Mouse (Mus musculus): Measurements from ENCODE around the gene Pgbd1. TPM values are rescaled to one million over a fixed set of nuclear protein-coding genes. Genes with fewer than 3 reads are reported as not detected.
A peak's percentile ranks its signal among the peaks of the same experiment; 100 is the strongest.
"Not testable (repeated sequence)": the region's sequence is repeated elsewhere in the genome, so short reads cannot be mapped to it uniquely, and the experiment has no call there.

Gene Pgbd1
- 1.4 and 1.5 TPM in 2 replicates for polyA plus RNA-seq (2015; fragmentation: Nextera tagmentation; extraction: Ambion mirVana)

DNA sequence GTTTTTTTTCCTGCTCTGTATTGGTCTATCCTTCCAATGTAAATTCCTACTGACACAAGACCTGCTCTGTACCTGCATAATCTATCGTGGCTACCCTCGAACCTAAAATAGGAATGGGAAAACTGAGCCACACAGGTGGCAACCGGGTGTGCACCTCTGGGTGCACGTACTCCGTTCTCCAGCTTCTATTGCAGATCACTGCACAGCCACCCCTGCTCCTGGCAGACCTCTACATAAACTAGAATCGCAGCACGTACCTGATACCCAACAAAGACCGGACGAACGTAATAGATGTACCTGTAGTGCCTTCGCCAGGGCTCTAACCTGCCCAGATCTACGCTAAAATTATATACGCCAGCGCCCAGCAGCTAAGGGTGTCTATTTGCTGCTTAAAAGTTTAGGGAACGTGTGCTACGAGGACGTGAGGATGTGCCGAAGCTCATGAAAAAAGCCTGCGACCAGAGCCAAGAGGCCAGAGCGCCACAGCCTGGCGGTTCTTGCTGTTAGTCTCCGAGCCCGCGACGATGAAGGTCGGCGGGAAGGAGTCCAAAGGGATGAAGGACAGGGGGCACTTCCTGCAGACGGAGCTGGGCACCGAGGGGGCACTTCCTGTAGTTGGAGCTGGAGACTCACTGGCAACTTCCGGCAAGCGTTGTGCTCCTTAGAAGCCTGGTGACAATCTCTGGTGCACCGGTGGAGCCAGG is at the start of gene Pgbd1:
Gene Pgbd1, minus strand, starts transcription at position 556 of the 704 bp plus-strand sequence.
- peak; percentile 77 for DNase-seq (ENCODE audit: low spot score)

- DNase-seq (ENCODE audit: low spot score) = no peak
Measured at GRCm38 (mm10) chr13:21486881-21487280, 46.0 kb upstream of the Pgbd1 start.

DNA sequence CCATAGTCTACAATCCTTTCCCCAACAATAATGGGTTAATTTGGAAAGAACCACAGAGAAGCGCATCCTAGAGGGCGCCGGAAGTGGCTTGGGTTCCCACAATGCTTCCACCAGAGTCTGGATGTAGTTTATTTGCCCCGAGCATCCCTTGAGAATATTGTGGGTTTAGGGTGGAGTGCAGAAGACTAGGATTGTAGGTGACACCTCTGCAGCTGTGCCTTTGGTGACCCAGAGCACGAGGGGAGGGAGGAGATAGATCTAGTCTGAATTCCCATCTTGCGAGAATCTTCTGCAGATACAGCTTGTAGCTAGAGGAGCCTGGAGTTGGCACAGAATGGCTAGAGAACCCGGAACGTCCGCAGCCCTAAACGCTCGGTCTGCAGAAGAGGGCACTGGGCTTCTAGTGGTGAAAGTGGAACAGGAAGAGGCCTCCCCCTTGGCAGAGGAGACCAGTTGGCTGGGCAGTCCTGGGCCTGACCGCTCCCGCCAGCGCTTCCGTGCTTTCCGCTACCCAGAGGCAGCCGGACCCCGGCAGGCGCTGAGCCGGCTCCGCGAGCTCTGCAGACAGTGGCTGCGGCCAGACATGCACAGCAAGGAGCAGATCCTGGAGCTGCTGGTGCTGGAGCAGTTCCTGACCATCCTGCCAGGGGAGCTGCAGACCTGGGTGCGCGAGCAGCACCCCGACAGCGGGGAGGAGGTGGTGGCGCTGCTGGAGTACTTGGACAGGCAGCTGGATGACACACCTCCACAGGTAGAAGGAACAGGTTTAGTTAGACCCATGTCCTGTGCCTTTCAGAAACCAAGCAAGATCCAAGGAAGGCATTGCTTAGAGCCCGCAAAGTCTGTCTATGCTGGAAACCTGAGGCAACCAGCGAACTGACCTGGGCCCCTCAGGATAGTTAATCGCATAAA is 38.2 kb upstream of the Pgbd1 start, which contains the start of the genes Zkscan4 and Gm10065:
Gene Zkscan4, plus strand, starts transcription at position 149 of the 912 bp plus-strand sequence.
Gene Gm10065, minus strand, starts transcription at position 683 of the 912 bp plus-strand sequence.
- DNase-seq (ENCODE audit: low spot score) = peak; percentile 17

GRCm38 (mm10) chr13:21472427-21472826 is 31.6 kb upstream of the Pgbd1 start:
- DNase-seq (ENCODE audit: low spot score) = no peak

- DNase-seq (ENCODE audit: low spot score) = no peak
Measured at GRCm38 (mm10) chr13:21469097-21469496, 28.2 kb upstream of the Pgbd1 start.

DNA sequence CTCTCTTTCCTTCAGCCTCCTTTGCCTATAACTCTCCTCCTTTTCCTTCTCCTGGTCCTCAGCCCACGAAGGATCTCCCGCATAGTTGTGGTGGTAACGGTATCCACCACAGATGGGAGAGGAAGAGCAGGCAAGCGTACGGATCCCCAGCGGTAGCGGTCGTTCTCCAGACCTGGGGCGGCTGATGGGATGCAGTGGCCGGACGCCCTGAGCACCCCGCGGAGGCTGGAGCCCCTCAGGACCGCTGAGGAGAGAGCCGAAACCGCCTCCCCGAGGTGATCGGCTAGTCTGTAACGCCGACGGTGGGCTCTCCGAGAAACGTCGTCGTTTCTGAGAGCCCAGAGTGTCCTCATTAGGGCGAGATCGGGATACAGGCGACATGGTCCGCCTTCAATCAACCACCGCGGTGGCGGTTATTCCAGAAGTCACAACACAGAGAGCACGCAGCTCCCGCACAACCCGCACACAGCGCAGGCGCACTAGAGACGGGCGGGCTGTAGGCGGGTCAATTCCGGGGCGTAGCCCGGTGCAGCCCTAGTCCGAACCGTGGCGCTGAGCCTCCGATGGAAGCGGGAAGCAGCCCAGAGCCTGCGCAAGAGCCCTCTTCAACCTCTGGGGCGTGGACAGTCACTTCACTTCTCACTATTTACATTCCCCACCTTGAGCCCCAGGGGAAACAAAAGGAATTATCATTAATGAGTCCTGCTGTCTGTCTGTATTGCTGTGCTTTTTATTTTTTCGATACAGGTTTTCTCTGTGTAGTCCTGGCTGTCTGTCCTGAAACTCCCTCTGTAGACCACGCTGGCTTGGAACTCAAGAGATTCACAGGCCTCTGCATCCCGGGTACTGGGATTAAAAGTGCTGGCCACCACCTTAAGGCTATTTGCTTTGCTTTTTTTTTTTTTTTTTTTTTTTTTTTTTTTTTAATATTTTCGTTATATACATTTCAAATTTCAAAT is 27.5 kb upstream of the Pgbd1 start, which contains the start of gene Nkapl:
Gene Nkapl, minus strand, starts transcription at position 449 of the 959 bp plus-strand sequence.
- DNase-seq (ENCODE audit: low spot score) = peak; percentile 72

GRCm38 (mm10) chr13:21467336-21467735 is 26.5 kb upstream of the Pgbd1 start:
- DNase-seq (ENCODE audit: low spot score) = no peak

GRCm38 (mm10) chr13:21462516-21462915 is 21.7 kb upstream of the Pgbd1 start:
- not testable (repeated sequence) for DNase-seq (ENCODE audit: low spot score)

DNA sequence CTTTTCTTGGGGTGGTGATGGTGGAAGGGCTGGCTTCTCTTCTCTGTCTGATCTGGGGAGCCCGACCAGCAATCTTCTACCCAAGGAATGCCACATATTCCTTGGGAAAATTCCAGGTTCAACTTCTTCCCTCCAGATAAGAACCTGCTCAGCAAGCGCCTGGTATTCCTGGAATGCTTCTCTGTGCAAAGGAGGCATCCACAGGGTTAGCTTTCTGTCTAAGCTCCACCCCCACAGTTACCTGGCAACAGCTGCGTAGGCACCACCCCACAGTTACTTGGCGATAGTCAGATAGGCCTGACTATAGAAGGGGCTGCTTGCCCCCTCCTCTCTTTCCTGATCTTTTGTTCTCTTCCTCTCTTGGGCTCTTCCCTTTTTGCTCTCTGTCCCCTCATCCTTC is 15.5 kb upstream of the Pgbd1 start:
- no peak for DNase-seq (ENCODE audit: low spot score)

GRCm38 (mm10) chr13:21454133-21454532 is 13.3 kb upstream of the Pgbd1 start:
- DNase-seq (ENCODE audit: low spot score) = no peak

DNA sequence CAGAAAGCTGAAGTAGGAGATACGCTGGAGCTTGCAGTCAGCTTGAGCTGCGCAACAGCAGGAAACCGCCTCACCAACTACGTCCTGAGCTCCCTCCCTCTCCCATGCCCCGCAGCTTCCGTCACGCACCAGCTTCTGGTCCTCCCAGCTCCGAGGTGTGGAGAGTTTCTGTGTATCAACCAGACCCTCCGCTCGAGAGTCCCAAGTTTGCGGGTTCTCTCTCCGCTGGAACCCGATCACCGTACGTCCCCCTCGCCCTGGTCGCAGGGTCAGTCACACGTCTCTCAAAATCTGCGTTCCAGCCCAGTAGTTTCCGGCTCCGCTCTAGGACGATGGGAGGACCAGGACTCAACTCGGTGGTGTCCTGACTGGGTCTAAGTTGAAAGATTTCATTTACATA is 12.6 kb upstream of the Pgbd1 start, which contains the start of gene Zscan26:
Gene Zscan26, minus strand, starts transcription at position 282 of the 400 bp plus-strand sequence.
- peak; percentile 82 for DNase-seq (ENCODE audit: low spot score)

GRCm38 (mm10) chr13:21453042-21453441 is 12.2 kb upstream of the Pgbd1 start:
- DNase-seq (ENCODE audit: low spot score) = no peak

DNA sequence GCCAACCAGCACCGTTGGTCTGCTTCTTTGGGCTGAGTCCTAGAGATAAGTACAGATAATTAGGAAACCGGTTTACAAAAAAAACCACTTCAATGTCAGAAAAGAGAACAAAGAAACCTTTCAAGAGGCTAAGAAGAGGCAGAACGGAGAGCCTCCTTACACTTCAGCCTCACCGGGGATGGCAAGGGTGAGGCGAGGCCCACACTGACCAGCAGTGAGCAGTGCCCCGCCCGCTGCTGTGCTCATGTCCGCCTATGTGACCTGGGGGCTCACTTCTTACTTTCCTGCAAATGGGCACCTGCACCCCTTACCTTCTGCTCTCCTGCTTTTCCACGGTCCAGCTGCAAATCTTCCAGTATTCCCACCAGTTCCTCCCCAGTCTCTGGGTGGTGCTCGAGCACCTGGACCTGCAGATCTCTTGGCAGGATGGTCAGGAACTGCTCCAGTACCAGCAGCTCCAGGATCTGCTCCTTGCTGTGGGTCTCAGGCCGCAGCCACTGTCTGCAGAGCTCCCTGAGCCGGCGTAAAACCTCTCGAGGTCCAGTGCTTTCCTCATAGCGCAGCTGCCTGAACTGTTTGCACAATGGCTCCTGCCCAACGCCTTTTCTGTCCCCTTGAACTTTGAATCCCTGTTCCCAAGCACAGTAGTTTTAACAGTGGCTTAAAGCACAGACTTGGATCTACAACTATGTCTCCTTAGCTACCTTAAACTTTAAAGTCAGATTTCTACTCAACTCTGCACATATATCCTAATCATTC is 7.2 kb upstream of the Pgbd1 start:
- DNase-seq (ENCODE audit: low spot score) = no peak

DNA sequence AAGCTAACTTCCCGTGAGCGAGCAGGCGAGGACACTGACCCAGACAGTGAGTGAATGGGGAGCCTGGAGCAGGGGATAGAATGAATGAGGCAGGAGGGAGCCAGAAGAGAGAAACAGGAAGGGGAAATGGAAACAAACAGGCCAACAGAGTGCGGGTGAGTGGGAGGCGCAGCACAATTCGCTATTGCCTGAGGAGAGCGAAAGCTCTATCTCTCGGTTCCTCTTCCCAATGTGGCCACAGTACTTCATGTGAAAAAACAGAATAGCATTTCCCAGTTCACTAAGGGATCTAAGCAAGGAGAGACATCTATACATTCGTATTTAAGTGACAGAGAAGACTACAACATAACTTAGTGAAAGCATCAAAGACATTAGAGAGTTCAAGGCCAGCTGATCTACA is 5.9 kb upstream of the Pgbd1 start:
- no peak for DNase-seq (ENCODE audit: low spot score)

DNA sequence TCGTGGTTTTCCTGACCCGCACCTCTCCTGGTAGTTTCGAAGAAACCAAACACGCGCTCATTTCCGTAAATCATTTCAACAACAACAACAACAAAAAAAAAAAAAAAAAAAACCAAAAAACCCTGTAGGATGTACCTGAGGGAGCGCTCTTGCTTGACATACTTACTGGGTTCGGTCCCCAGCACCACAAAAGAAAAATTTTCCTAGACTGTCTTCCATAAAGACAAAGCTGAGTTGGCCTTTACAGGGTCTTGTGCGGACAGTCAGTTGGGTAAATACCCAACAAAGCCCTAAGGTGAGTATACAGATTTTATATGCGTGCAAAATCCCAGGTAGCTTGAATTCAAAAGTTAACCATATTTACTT is 332 bp upstream of the Pgbd1 start:
- no peak for DNase-seq (ENCODE audit: low spot score)

- DNase-seq (ENCODE audit: low spot score) = no peak
Measured at GRCm38 (mm10) chr13:21435476-21435875, 5.4 kb downstream of the Pgbd1 start.

DNA sequence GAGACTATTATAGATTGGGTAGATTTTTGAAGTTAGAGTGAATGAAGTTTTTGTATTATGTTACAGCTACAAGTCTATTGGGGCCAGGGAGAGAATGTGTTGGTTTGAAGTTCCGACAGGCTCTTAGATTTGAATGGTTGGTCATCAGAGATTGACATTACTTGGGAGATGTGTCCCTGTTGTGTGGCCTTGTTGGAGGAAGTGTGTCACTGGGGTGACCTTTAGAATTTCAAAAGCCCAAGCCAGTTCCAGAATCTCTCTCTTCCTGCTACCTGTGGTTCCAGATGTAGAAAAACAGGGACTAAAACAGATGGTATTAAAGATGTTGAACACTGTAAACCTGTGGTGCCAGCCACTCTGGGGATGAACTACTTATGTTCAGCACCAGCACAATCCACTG is 13.2 kb downstream of the Pgbd1 start:
- no peak for DNase-seq (ENCODE audit: low spot score)

GRCm38 (mm10) chr13:21423301-21423700 is 17.6 kb downstream of the Pgbd1 start:
- no peak for DNase-seq (ENCODE audit: low spot score)

- DNase-seq (ENCODE audit: low spot score) = no peak
Measured at GRCm38 (mm10) chr13:21418865-21419264, 22.0 kb downstream of the Pgbd1 start.
